Mouse (Mus musculus): ENCODE results near the gene Ccdc18.

- TF ChIP-seq ZNF384 (IDR thresholded peaks at IDR 0.05; ENCODE audit: low read depth, low read length) (no peak), MAFK (IDR thresholded peaks at IDR 0.05; ENCODE audit: insufficient read depth, low read depth, low read length) (no peak), HCFC1 (IDR thresholded peaks at IDR 0.05; ENCODE audit: borderline replicate concordance, insufficient read depth, low read length) (no peak), ZC3H11A (IDR thresholded peaks at IDR 0.05; ENCODE audit: borderline replicate concordance, low read depth, low read length) (no peak)
Observed at GRCm38 (mm10) chr5:108131849-108132440, 730 bp upstream of the Ccdc18 start.
